Mouse (Mus musculus) stomach, postnatal 0 days (tissue): ENCODE results near the gene Rexo5. TPM values are rescaled to one million over a fixed set of nuclear protein-coding genes. Genes with fewer than 3 reads are reported as not detected.
A peak's percentile ranks its signal among the peaks of the same experiment; 100 is the strongest.

ENCODE experiments used
- ATAC-seq: fragments of 200-750 bp; cut with Nextera tagmentation; 2 replicates; pipeline ENCODE4 v1.8.0; 2017; ENCODE audit not compliant: low FRiP score, low TSS enrichment
- DNase-seq: peaks from one replicate; pipeline ENCODE4 v3.0.0-alpha.2; 2016; ENCODE audit warnings: low spot score
- H3K27ac ChIP-seq: fragments of 300-500 bp; sonication (generic); replicated peaks from 2 replicates; pipeline ENCODE4 v1.5.1; 2014; ENCODE audit warnings: mild to moderate bottlenecking, control low read depth
- H3K27me3 ChIP-seq: fragments of 300-500 bp; sonication (generic); 2 replicates; pipeline ENCODE4 v1.6.1; 2014; ENCODE audit warnings: low read length; ENCODE audit not compliant: control insufficient read depth, insufficient read depth
- H3K36me3 ChIP-seq: fragments of 300-500 bp; sonication (generic); 2 replicates; pipeline ENCODE4 v1.6.1; 2014; ENCODE audit warnings: low read length, mixed read lengths; ENCODE audit not compliant: control insufficient read depth, insufficient read depth
- H3K4me1 ChIP-seq: fragments of 300-500 bp; sonication (generic); replicated peaks from 2 replicates; pipeline ENCODE4 v1.6.1; 2014; ENCODE audit warnings: antibody characterized with exemption; ENCODE audit not compliant: control insufficient read depth, insufficient read depth
- H3K4me2 ChIP-seq: fragments of 300-500 bp; sonication (generic); replicated peaks from 2 replicates; pipeline ENCODE4 v1.6.1; 2014; ENCODE audit warnings: low read depth, mild to moderate bottlenecking, control low read depth, moderate library complexity
- H3K4me3 ChIP-seq: fragments of 300-500 bp; sonication (generic); 2 replicates; pipeline ENCODE4 v1.5.1; 2014; ENCODE audit warnings: low read depth, low read length, control low read depth
- H3K9ac ChIP-seq: fragments of 300-500 bp; sonication (generic); 2 replicates; pipeline ENCODE4 v1.6.1; 2014; ENCODE audit warnings: mild to moderate bottlenecking, low read length, control low read depth, mixed read lengths
- H3K9me3 ChIP-seq: fragments of 300-500 bp; sonication (generic); 2 replicates; pipeline ENCODE4 v1.6.1; 2016; ENCODE audit warnings: low read length; ENCODE audit not compliant: control insufficient read depth
- CTCF ChIP-seq: IDR thresholded peaks from 2 replicates; pipeline ENCODE4 v1.5.1; 2016; ENCODE audit warnings: antibody characterized with exemption, low read depth, mild to moderate bottlenecking, moderate library complexity
- EP300 ChIP-seq: optimal IDR thresholded peaks from 2 replicates; pipeline ENCODE3; 2016; ENCODE audit warnings: antibody characterized with exemption
- WGBS: fragments of 180-500 bp; shearing (Covaris S2); extraction: QIAGEN DNeasy Blood & Tissue Kit; methylation state at CpG from one replicate; pipeline ENCODE4 v1.1.7; 2014; 5-methylcytosine and 5-hydroxymethylcytosine counted together
- polyA plus RNA-seq: library from polyadenylated mRNA; unstranded; fragments of >200 nt; fragmentation: Nextera tagmentation; extraction: Ambion mirVana; gene quantifications from 2 replicates; pipeline ENCODE4 v1.2.1, GENCODE M21; 2015

Rexo5 gene
- polyA plus RNA-seq, 1 experiment from 2014 or later: 4.8 TPM

- Histone ChIP-seq H3K9ac (no peak overlapping the region), H3K9me3 (no peaks in the 10 kb centered on the region), H3K36me3 (peaks cover 6% of the 10 kb centered on the region), H3K27me3 (no peaks in the 10 kb centered on the region), H3K4me2 (no peak overlapping the region), H3K27ac (no peak overlapping the region), H3K4me3 (no peak overlapping the region), H3K4me1 (no peaks in the 10 kb centered on the region)
- no peak for TF ChIP-seq CTCF
- no peak for TF ChIP-seq EP300
- no peak for ATAC-seq
- no peak for DNase-seq
Observed at GRCm38 (mm10) chr7:119855031-119855430, 61.2 kb downstream of the Rexo5 start.

GRCm38 (mm10) chr7:119859476-119859875, 65.7 kb downstream of the Rexo5 start:
- Histone ChIP-seq H3K9me3 (no peaks in the 10 kb centered on the region), H3K27ac (no peak overlapping the region), H3K4me3 (no peak overlapping the region), H3K27me3 (no peaks in the 10 kb centered on the region), H3K36me3 (peaks cover 6% of the 10 kb centered on the region), H3K4me2 (no peak overlapping the region), H3K9ac (no peak overlapping the region), H3K4me1 (no peaks in the 10 kb centered on the region)
- TF ChIP-seq CTCF: peak; percentile 46
- no peak for TF ChIP-seq EP300
- WGBS: 81% methylated on average over 6 of the region's 6 CpGs
- no peak for ATAC-seq
- DNase-seq: no peak

GRCm38 (mm10) chr7:119860116-119860515, 66.3 kb downstream of the Rexo5 start:
- Histone ChIP-seq H3K4me1 (no peaks in the 10 kb centered on the region), H3K4me2 (no peak overlapping the region), H3K4me3 (no peak overlapping the region), H3K27ac (peak overlapping the region; percentile 30; the same call in 1 of the 2 replicates), H3K36me3 (peaks cover 6% of the 10 kb centered on the region), H3K9me3 (no peaks in the 10 kb centered on the region), H3K27me3 (no peaks in the 10 kb centered on the region), H3K9ac (no peak overlapping the region)
- DNase-seq: no peak
- no peak for ATAC-seq
- TF ChIP-seq CTCF (no peak), EP300 (no peak)
- 73% methylated on average over 3 of the region's 3 CpGs for WGBS

- 42% methylated on average over 2 of the region's 2 CpGs for WGBS
- Histone ChIP-seq H3K9me3 (no peaks in the 10 kb centered on the region), H3K4me1 (no peaks in the 10 kb centered on the region), H3K27me3 (no peaks in the 10 kb centered on the region), H3K36me3 (peaks cover 6% of the 10 kb centered on the region), H3K4me2 (no peak overlapping the region), H3K27ac (0 out of 2 replicates have a peak overlapping the region, but pooled peaks have one; percentile 30), H3K9ac (no peak overlapping the region), H3K4me3 (no peak overlapping the region)
- DNase-seq (no peak), ATAC-seq (peak; percentile 50; the same call in 1 of the 2 replicates)
- TF ChIP-seq CTCF: no peak
- TF ChIP-seq EP300: no peak
Observed at GRCm38 (mm10) chr7:119860554-119860953, 66.7 kb downstream of the Rexo5 start.

- H3K9me3 ChIP-seq: no peaks in the 10 kb centered on the region
- no peaks in the 10 kb centered on the region for H3K4me1 ChIP-seq
- no peak overlapping the region for H3K4me2 ChIP-seq
- H3K9ac ChIP-seq: no peak overlapping the region
- TF ChIP-seq EP300 (no peak), CTCF (no peak)
- H3K27me3 ChIP-seq: no peaks in the 10 kb centered on the region
- no peak for DNase-seq
- H3K27ac ChIP-seq: peak overlapping the region; percentile 86
- peaks cover 6% of the 10 kb centered on the region for H3K36me3 ChIP-seq
- no peak overlapping the region for H3K4me3 ChIP-seq
- ATAC-seq: no peak
Observed at GRCm38 (mm10) chr7:119860971-119861334, 67.1 kb downstream of the Rexo5 start.

GRCm38 (mm10) chr7:119861335-119862091, 67.7 kb downstream of the Rexo5 start:
- no peaks in the 10 kb centered on the region for H3K9me3 ChIP-seq
- WGBS: 26% methylated on average over 6 of the region's 6 CpGs
- H3K36me3 ChIP-seq: peaks cover 6% of the 10 kb centered on the region
- peak overlapping the region; percentile 86 for H3K27ac ChIP-seq
- H3K4me1 ChIP-seq: no peaks in the 10 kb centered on the region
- TF ChIP-seq CTCF: no peak
- TF ChIP-seq EP300: no peak
- DNase-seq (peak; percentile 72), ATAC-seq (peak; percentile 90)
- H3K9ac ChIP-seq: peak overlapping the region; percentile 45; the same call in 1 of the 2 replicates
- H3K4me3 ChIP-seq: no peak overlapping the region
- H3K27me3 ChIP-seq: no peaks in the 10 kb centered on the region
- peak overlapping the region; percentile 20; the same call in 1 of the 2 replicates for H3K4me2 ChIP-seq
